In the genomic region with DNA sequence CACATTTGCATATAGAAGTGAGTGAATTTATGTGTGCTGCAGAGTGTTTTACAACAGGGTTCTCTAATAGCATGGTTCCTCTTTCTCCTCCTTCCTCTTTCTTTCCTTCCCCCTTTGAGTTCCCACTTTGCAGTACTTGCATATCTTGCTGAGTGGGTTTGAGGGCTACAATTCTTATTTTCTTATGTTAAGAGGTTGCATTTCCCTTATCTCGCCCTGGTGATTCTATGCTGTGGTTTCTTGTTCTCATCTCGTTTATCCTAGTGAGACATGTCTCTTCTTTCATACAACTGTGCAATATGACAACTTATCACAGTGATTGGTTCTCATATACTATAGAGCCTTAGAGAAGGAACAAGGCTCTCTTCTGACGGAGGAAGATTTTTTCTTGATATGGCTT, we compare ENCODE assay signal across 20 mouse cellular contexts. TPM values are rescaled to one million over a fixed set of nuclear protein-coding genes. Genes with fewer than 3 reads are reported as not detected.
DNase-seq lines count a peak whose midpoint lies in the region; ATAC-seq and TF ChIP-seq lines count a peak whose summit lies in the region.
"Had no signal": no experiment of that assay in that cellular context is flagged by ENCODE, and none has a peak within 500 bp of the region (broad histone marks: within the 10 kb centered on the region; RNA-seq: fewer than 3 reads in every experiment).

No protein-coding gene starts in this region.

- no peak overlapping the region for H3K27ac ChIP-seq in liver, adult 2 months (replicated peaks; ENCODE audit: insufficient read depth, low read depth, low read length)
- H3K27ac ChIP-seq in bone marrow, adult 2 months (ENCODE audit: control insufficient read depth, insufficient read depth, low read depth, low read length, poor library complexity), result no peak overlapping the region; the same call in 1 of the 2 replicates
- H3K27ac ChIP-seq: embryonic facial prominence, embryonic 15.5 days; forebrain, embryonic 12.5 days; heart, embryonic 15.5 days; hindbrain, embryonic 12.5 days; intestine, embryonic 15.5 days; limb, embryonic 12.5 days had no signal

- 64% methylated on average over 3 of the region's 3 CpGs for WGBS in liver, adult 2 months
- WGBS in bone marrow, adult 2 months, result 3% methylated on average over 3 of the region's 3 CpGs

- no peaks in the 10 kb centered on the region for H3K4me1 ChIP-seq in liver, adult 2 months (ENCODE audit: control insufficient read depth, insufficient read depth, low read length)
- H3K4me1 ChIP-seq in G1E (ENCODE audit: insufficient read depth, low read depth, low read length), result no peaks in the 10 kb centered on the region
- H3K4me1 ChIP-seq in bone marrow, adult 2 months (ENCODE audit: control insufficient read depth, insufficient read depth, low read length), result peaks cover 4% of the 10 kb centered on the region
- H3K4me1 ChIP-seq: embryonic facial prominence, embryonic 15.5 days; forebrain, embryonic 12.5 days; heart, embryonic 15.5 days; hindbrain, embryonic 12.5 days; intestine, embryonic 15.5 days; limb, embryonic 12.5 days had no signal

- no peaks in the 10 kb centered on the region for H3K79me2 ChIP-seq in liver, adult 2 months (ENCODE audit: control insufficient read depth, insufficient read depth, low read length)

- no peaks in the 10 kb centered on the region for H3K36me3 ChIP-seq in liver, adult 2 months (ENCODE audit: control insufficient read depth, insufficient read depth, low read length)
- H3K36me3 ChIP-seq in G1E (replicated peaks), result no peaks in the 10 kb centered on the region
- H3K36me3 ChIP-seq: embryonic facial prominence, embryonic 15.5 days; forebrain, embryonic 12.5 days; heart, embryonic 15.5 days; hindbrain, embryonic 12.5 days; intestine, embryonic 15.5 days; limb, embryonic 12.5 days had no signal

- H3K9ac ChIP-seq in liver, adult 2 months (ENCODE audit: low read depth, low read length), result no peak overlapping the region
- H3K9ac ChIP-seq: embryonic facial prominence, embryonic 15.5 days; forebrain, embryonic 12.5 days; heart, embryonic 15.5 days; hindbrain, embryonic 12.5 days; intestine, embryonic 15.5 days; limb, embryonic 12.5 days had no signal

- no peak overlapping the region for H3K4me3 ChIP-seq in liver, adult 2 months (ENCODE audit: insufficient read depth, low read depth, low read length)
- H3K4me3 ChIP-seq in G1E (ENCODE audit: low read depth, low read length), result no peak overlapping the region
- peak overlapping the region; percentile 54 for H3K4me3 ChIP-seq in bone marrow, adult 2 months (replicated peaks; ENCODE audit: control insufficient read depth, low read depth, low read length)
- H3K4me3 ChIP-seq: embryonic facial prominence, embryonic 15.5 days; forebrain, embryonic 12.5 days; heart, embryonic 15.5 days; hindbrain, embryonic 12.5 days; intestine, embryonic 15.5 days; limb, embryonic 12.5 days had no signal

- peak; percentile 50 for DNase-seq in liver, adult 2 months (ENCODE audit: extremely low read depth, low read depth, low spot score)
- no peak for DNase-seq in liver
- no peak for DNase-seq in G1E (ENCODE audit: low spot score)
- DNase-seq in adrenal gland, postnatal 14 days, result no peak
- DNase-seq in left cerebral cortex, adult 9 months (ENCODE audit: low spot score in 2 of 2), result no peak
- DNase-seq: cerebellum, postnatal 25 days; kidney, postnatal 36 days; midbrain, embryonic 14.5 days; thymus, postnatal 4 days had no signal

- no peaks in the 10 kb centered on the region for H3K27me3 ChIP-seq in liver, adult 2 months (ENCODE audit: control insufficient read depth, insufficient read depth, low read length)
- H3K27me3 ChIP-seq in G1E (ENCODE audit: insufficient read depth, low read length), result no peaks in the 10 kb centered on the region
- H3K27me3 ChIP-seq: embryonic facial prominence, embryonic 15.5 days; forebrain, embryonic 12.5 days; heart, embryonic 15.5 days; hindbrain, embryonic 12.5 days; intestine, embryonic 15.5 days; limb, embryonic 12.5 days; Patski had no signal

- TF ChIP-seq CTCF in liver, adult 2 months (IDR thresholded peaks at IDR 0.05; ENCODE audit: low read depth, low read length), result no peak
- TF ChIP-seq CTCF in G1E (IDR thresholded peaks at IDR 0.05; ENCODE audit: low read depth, low read length), result no peak
- TF ChIP-seq CTCF in bone marrow, adult 2 months (IDR thresholded peaks at IDR 0.05; ENCODE audit: control insufficient read depth, insufficient read depth, low read length), result no peak

- no peaks in the 10 kb centered on the region for H3K9me3 ChIP-seq in G1E (replicated peaks)
- H3K9me3 ChIP-seq: embryonic facial prominence, embryonic 15.5 days; heart, embryonic 15.5 days; hindbrain, embryonic 12.5 days; intestine, embryonic 15.5 days had no signal

- 0 out of 2 replicates have a peak, but pooled peaks have one; percentile 4 for ATAC-seq in G1E (ENCODE audit: extremely low read depth, insufficient number of reproducible peaks, low FRiP score, poor library complexity, severe bottlenecking)
- ATAC-seq in megakaryocyte, adult 5-6 weeks (ENCODE audit: poor library complexity, severe bottlenecking), result peak; percentile 89
- ATAC-seq in erythroid progenitor cell, adult 5-6 weeks (replicated peaks; ENCODE audit: low FRiP score, poor library complexity, severe bottlenecking), result no peak
- ATAC-seq: intestine, embryonic 15.5 days; Patski had no signal

- TF ChIP-seq POLR2A in liver, adult 2 months (IDR thresholded peaks at IDR 0.05; ENCODE audit: extremely low read depth, insufficient read depth, low read length), result no peak
- TF ChIP-seq POLR2A in bone marrow, adult 2 months (IDR thresholded peaks at IDR 0.05; ENCODE audit: borderline replicate concordance, control insufficient read depth, low read depth, low read length), result no peak

RNA-seq across cellular contexts. Expression of a gene that starts 17.0 kb away (rescaled TPM):
- 1.5 and 1.7 TPM in 2 replicates for total RNA-seq in liver, adult 2 months (2014; rRNA removed)
- polyA plus RNA-seq in liver, adult 2 months (2012; rRNA removed), result 0.22 and 0.39 TPM in 2 replicates
- 1.9 TPM in 1 of 2 replicates, not detected in the other for total RNA-seq in G1E (2014; fragmentation: Nextera tagmentation)
- total RNA-seq in G1E (2017), result 0.41 and 0.60 TPM in 2 replicates
- 0.22 TPM in 1 of 2 replicates, not detected in the other for polyA plus RNA-seq in G1E (2012)
- 24.0 and 73.2 TPM in 2 replicates for polyA plus RNA-seq in bone marrow, adult 2 months (2011; ENCODE audit: insufficient read depth, insufficient read length, low replicate concordance, missing spikeins)
- 336 and 371 TPM in 2 replicates for total RNA-seq in megakaryocyte, adult 5-6 weeks (2015)
- total RNA-seq in megakaryocyte, adult 5-6 weeks (2017), result 258 and 267 TPM in 2 replicates
- total RNA-seq in erythroid progenitor cell, adult 5-6 weeks (2015; ENCODE audit: low replicate concordance), result 38.2 and 49.0 TPM in 2 replicates
- 16.3 and 45.9 TPM in 2 replicates for total RNA-seq in erythroid progenitor cell, adult 5-6 weeks (2017; ENCODE audit: low replicate concordance)
- total RNA-seq in adrenal gland, postnatal 14 days (2021), result 3.7 and 4.0 TPM in 2 replicates
- polyA plus RNA-seq: Patski had no signal

RNA-seq across cellular contexts. Expression of a gene that starts 49.5 kb away (rescaled TPM):
- not detected in 2 replicates for total RNA-seq in liver, adult 2 months (2014; rRNA removed)
- not detected in 2 replicates for polyA plus RNA-seq in liver, adult 2 months (2012; rRNA removed)
- not detected in 2 replicates for total RNA-seq in G1E (2014; fragmentation: Nextera tagmentation)
- total RNA-seq in G1E (2017), result not detected in 2 replicates
- not detected in 2 replicates for polyA plus RNA-seq in G1E (2012)
- polyA plus RNA-seq in bone marrow, adult 2 months (2011; ENCODE audit: insufficient read depth, insufficient read length, low replicate concordance, missing spikeins), result 1.3 and 1.7 TPM in 2 replicates
- total RNA-seq in megakaryocyte, adult 5-6 weeks (2015), result 1.4 and 3.3 TPM in 2 replicates
- total RNA-seq in megakaryocyte, adult 5-6 weeks (2017), result 1.7 and 3.3 TPM in 2 replicates
- total RNA-seq in erythroid progenitor cell, adult 5-6 weeks (2015; ENCODE audit: low replicate concordance), result 3.4 TPM in 1 of 2 replicates, not detected in the other
- total RNA-seq in erythroid progenitor cell, adult 5-6 weeks (2017; ENCODE audit: low replicate concordance), result 1.3 and 4.8 TPM in 2 replicates
- total RNA-seq in adrenal gland, postnatal 14 days (2021), result 0.30 TPM in 1 of 2 replicates, not detected in the other
- polyA plus RNA-seq: embryonic facial prominence, embryonic 15.5 days; forebrain, embryonic 12.5 days; heart, embryonic 15.5 days; hindbrain, embryonic 12.5 days; intestine, embryonic 15.5 days; limb, embryonic 12.5 days; lung, embryonic 16.5 days; midbrain, embryonic 14.5 days; Patski had no signal

Comparison
In these comparisons a context has a peak if more than half of its experiments do, and no peak if none do; other contexts are left out.
1. RNA of a gene that starts 17.0 kb away (total RNA-seq): 258 to 371 TPM in megakaryocyte, adult 5-6 weeks; 16.3 to 49.0 TPM in erythroid progenitor cell, adult 5-6 weeks, 3.7 to 4.0 TPM in adrenal gland, postnatal 14 days, 0.41 to 1.9 TPM in G1E and 1.5 to 1.7 TPM in liver, adult 2 months; every median in the first group is over 4 times any median in the second.